In genomic region chr16:21265417-21265816, GRCm38 (mm10) we compare ENCODE assay signal across 23 mouse cellular contexts.
DNase-seq lines count a peak whose midpoint lies in the region; ATAC-seq lines count a peak whose summit lies in the region.
"Had no signal": no experiment of that assay in that cellular context is flagged by ENCODE, and none has a peak within 500 bp of the region (broad histone marks: within the 10 kb centered on the region; RNA-seq: fewer than 3 reads in every experiment).

No protein-coding gene starts in this region.

- no peak for ATAC-seq in erythroid progenitor cell, adult 5-6 weeks (replicated peaks; ENCODE audit: low FRiP score, poor library complexity, severe bottlenecking)
- ATAC-seq: CD4-positive, CD25-positive, alpha-beta regulatory T cell, adult 4 months; forebrain, embryonic 13.5 days; forebrain, postnatal 0 days; hindbrain, postnatal 0 days had no signal

- peak; percentile 47 for DNase-seq in kidney, adult 11 months
- DNase-seq in kidney, postnatal 10 days = no peak
- peak; percentile 21 to 53 for DNase-seq in kidney, adult 8-10 months
- peak; percentile 39 for DNase-seq in kidney, adult 9 months
- peak; percentile 30 for DNase-seq in kidney, postnatal 14 days
- no peak for DNase-seq in thymus, postnatal 14 days
- DNase-seq in embryo, embryonic 10.5 days (ENCODE audit: low spot score) = no peak
- DNase-seq: adrenal gland, adult 2 months; adrenal gland, postnatal 14 days; cerebellum, adult 11 months; cerebellum, adult 2 months; cerebellum, adult 9-11 months; cerebellum, postnatal 25 days; embryo, embryonic 11 days; forebrain, postnatal 0 days; gastrocnemius, postnatal 25 days; heart, adult 2 months; heart, postnatal 14 days; heart, postnatal 4 days had no signal

Comparison
In these comparisons a context has a peak if more than half of its experiments do, and no peak if none do; other contexts are left out.
1. DNase-seq: peak in kidney, adult 11 months (single experiment), kidney, adult 8-10 months (2 of 2), kidney, adult 9 months (single experiment) and kidney, postnatal 14 days (single experiment); none in kidney, postnatal 10 days (single experiment), thymus, postnatal 14 days (single experiment) and embryo, embryonic 10.5 days (single experiment).